Mouse (Mus musculus) megakaryocyte progenitor cell, adult 5-6 weeks (primary cell): ENCODE results near the gene Serbp1. TPM values are rescaled to one million over a fixed set of nuclear protein-coding genes. Genes with fewer than 3 reads are reported as not detected.

Experiments
- ATAC-seq: replicated peaks from 2 replicates; pipeline ENCODE4 v1.8.0; 2016; ENCODE audit warnings: mild to moderate bottlenecking, moderate TSS enrichment, inconsistent platforms; ENCODE audit not compliant: poor library complexity
- total RNA-seq, 2 experiments: library from RNA; stranded (forward) in 1 of 2; stranded (reverse) in 1 of 2; fragments of 157-497, 149-512 nt in 1 of 2; fragments of 200-1000 nt in 1 of 2; gene quantifications; 2 replicates each; pipeline versions ENCODE4 v1.2.3 to v1.2.4; 2015 to 2017

The Serbp1 gene
- total RNA-seq, 2 experiments from 2014 or later: 1,237 to 2,350 TPM

DNA sequence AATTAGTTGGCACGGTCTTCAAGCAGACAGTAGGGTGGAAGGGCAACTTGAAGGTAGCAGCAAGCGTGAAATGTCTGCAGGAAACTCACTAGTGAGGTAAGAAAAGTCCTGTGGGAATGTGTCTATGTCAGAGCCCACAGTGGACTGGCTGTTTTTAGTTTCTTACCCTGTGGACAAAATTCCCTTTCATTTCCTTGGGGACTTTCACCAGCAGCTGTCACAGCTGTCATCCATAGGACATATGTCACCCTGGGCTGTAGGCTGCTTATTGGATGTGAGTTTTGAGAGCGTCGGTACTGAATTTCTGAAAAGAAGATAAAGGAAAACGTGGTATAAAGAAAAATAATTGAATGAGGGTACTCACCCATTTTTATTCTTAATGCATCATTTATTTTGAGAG lies 60.8 kb downstream of the Serbp1 start:
- no peak for ATAC-seq

DNA sequence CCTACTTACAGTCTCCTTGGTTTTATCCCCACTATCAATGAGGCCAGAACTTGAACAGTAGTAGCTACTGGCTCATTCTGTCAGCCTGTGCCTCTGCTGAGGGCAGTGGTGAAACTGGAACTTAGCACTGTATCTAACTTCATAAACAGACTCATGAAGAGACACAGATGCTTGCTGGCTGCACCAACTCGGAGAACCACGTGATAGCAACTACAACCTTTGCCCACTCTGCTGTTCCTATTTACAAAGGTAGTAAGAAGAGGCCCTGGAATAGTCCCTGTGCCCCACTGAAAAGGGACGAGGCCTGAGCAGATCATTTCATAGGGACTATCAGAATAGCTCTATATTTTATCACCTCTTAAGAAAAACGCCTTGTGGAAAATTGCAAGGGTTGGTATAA lies 62.3 kb downstream of the Serbp1 start:
- ATAC-seq: no peak

DNA sequence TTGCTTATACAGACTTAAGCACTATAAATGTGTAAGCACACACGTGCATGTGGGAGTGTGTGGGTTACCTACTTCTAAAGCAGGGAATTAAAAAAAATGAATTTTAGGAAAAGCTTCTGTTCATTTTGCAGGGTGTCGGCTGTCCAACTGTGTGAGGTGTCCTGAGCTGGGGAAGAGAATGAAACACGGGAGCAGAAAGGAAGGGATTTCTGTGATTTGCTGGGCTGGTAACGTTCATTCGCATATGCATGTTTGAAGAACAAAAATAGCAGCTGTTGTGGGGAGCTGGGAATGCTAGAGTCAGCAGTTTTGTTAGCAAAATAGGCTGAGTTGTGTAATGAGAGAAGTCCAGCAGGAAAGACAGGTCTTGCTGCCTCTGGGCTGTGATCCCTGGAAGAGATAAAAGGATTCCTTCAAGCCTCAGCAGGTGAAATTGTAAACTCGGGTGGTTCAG lies 62.8 kb downstream of the Serbp1 start:
- ATAC-seq: no peak

DNA sequence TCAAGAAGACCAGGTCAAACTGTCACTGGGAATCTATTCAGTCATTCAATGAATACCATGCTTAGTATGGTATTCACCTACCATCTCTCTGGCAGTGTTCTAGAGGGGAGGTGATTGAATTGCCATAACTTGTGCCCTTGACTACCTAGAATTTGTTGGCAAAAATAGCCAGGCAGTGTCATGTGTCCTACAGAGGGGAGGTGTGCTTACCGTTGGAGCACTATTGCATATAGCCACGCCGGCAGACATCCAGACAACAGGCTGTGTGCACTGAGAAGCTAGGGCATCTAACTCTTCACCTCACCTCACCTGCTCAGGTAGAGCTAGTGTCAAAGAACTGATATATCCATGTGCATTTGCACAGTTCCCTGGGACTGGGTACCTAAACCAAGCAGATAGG lies 63.3 kb downstream of the Serbp1 start:
- ATAC-seq: no peak

DNA sequence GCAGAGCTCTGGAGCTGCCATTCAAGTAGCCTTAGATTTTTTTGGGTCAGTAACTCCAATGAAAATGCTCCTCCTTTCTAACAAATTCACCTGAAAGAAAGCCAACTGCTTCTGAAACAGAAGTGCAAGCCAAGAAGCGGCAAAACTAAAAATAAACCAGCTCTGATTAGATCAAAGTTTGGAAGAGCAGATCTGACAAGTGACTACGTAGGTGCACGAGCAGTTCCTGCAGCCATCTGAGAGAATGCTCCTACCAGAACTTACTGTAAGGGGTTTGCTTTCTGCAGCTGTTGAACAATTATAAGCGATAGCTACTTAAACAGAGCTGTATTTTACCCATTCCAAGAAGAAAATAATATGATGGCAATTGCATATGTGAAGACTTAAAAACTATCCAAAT lies 64.5 kb downstream of the Serbp1 start:
- ATAC-seq: no peak

DNA sequence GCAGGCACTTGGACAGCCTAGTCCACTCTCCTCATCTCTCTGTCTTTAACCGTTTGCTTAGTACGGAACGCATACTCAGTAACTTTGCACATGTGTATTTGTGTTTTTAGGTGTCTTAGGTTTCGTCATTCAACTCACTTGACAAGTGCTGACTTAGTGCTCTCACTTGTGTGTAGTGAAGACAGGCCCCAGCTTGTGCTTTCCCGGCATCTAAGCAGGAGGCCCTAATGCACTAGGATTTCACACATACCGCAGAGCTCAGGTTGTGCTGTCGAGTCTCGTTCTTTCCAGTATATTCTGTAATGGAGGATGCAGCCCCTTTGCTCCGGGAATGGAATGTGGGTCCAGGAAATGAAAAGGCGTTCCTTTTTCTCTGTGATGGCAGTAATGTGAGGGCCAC lies 65.2 kb downstream of the Serbp1 start:
- no peak for ATAC-seq

DNA sequence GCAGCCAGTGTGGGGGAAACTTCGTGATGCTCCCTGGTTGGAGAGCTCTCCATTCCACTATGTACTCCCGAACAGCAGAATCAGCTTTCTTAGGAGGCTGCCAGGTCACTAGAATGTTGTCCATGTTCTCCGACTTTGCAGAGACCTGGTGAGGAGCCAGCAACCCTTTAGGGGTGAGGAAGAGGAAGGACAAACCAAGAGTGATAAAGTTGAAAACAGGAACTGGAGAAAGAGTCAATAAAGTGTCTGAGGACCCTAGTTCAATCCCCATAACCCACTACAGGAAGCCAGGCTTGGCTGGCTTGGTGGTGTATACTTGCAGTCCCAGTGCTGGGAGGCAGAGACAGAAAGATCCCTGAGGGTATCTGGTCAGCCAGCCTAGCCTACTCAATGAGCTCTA lies 71.0 kb downstream of the Serbp1 start:
- ATAC-seq: peak; percentile 34

DNA sequence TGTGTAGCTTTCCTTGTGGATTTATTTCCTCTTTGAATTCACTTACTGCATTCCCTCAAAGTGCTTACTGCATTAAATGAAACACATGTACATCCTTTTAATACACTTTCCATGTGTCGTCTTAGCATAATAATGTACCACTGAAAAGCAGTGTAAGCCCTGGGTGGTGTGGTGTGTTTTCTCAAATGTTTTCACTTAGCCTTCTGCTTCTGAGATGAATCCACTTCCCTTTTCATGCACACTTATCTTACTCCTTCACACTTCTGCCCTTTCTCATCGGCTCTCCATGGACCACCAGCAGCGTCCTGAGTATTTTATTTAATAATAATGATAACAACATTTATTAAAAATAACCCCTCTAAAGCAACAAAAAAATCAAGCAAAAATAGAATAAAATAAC lies 71.8 kb downstream of the Serbp1 start:
- 0 out of 2 replicates have a peak, but pooled peaks have one; percentile 29 for ATAC-seq

DNA sequence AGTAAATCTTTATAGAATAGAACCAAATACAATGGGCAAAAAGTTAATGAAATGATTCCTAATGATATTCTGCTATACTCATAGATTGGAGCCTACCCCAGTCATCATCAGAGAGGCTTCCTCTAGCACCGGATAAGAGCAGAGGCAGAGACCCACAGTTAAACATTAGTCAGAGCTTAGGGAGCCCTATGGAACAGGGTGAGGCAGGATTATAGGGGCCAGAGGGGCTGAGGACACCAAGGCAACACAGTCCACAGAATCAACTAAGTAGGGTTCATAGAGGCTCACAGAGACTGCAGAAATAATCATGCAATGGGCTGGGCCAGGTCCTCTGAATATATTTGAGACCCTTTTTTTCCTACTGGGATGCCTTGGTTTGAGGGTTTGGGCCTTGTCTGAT lies 76.7 kb downstream of the Serbp1 start:
- ATAC-seq: no peak

DNA sequence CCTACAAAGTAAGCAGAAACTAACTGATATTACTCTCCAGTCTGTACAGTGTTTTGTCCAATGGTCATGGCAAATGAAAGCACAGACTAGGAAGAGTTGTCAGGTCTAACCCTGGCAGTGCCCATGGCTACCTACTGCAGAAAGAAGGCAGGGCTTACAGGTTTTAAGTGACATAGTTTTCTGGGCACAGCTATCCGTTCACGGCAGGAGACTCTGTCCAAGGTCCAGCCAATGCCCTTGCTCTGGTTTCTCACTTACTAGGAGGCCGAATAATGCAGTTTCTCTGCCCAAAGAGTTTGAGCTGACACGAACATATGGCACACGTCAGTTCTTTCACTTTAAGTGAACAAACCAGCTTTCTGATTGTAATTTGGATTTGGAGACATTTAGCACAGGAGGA lies 79.1 kb downstream of the Serbp1 start:
- no peak for ATAC-seq

DNA sequence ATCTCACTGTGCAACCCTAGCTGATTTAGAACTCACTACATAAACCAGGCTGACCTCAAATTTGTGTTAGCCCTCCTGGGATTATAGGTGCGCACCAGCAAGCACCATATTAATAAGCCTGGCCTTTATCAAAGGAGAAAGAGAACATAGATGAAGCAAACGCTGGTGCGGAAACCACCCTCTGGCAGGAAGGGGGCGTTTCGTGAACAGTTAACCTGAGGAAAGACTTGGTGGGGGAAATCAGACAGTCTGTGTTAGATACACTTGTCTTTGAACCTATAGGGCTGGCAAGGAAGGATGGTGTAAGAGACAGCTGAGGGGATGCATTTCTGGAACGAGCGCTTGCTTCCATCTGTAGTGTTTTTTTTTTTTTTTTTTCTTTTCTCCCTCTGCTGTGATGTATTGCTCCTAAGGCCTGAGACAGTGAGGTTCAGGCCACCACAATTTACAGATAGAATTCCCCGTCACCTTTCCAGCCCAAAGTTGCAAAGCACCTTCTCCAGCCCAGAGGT lies 79.9 kb downstream of the Serbp1 start:
- ATAC-seq: 0 out of 2 replicates have a peak, but pooled peaks have one; percentile 8

DNA sequence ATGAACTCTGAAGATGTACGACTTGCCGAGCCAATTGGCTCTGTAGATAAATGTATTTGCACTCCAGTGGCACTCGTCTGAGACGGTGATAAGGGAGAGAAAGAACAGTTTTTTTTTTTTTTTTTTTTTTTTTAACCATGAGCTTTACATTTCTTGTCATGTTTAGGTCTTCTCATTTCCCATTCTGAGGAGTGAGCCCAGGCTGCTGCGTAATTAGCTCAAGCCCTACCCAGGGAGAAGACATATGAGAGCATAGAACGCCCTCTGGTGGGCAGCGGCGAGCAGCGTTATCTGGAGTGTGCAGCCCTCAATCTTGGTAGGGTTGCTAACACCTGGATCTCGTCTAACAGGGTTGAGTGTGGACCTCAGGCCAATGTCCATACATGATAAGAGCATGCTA lies 80.5 kb downstream of the Serbp1 start:
- peak; percentile 99 for ATAC-seq

DNA sequence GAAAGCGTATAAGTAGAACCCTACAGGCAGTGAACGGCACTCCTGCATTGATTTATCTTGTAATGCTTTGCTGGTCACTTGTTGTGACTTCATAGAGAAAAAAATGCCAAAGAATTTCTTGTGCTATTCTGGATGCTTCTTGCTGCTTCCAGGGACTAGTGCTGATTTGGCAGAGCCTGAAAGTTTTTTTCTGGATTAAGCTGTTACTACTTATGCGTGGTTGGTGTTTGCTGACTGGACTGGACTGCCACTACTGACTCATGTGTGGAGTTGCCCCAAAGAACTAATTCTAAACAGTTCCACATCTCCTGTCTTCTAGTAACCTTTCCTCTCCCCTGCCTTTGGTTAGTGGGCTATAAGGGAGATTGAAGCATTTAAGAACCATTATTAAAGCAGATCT lies 85.8 kb downstream of the Serbp1 start:
- no peak for ATAC-seq

DNA sequence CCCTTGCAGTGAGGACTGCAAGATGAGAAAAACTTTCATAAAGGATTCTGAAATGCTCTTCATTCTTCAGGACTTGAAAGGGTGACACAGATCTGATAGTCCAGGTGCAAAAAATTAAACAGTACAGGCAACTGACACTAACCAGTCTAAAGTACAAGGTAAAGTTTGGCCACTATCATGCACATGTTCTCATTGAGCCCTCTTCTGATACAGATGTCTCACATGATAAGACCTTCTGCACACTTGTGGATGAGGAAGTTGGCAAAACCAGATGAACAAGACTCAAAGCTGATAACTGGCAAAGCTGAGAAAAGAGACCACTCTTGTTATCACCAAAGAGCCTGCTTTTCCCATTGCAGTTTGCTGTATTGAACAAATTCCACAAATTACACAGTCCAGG lies 100.0 kb downstream of the Serbp1 start:
- ATAC-seq: peak; percentile 90

DNA sequence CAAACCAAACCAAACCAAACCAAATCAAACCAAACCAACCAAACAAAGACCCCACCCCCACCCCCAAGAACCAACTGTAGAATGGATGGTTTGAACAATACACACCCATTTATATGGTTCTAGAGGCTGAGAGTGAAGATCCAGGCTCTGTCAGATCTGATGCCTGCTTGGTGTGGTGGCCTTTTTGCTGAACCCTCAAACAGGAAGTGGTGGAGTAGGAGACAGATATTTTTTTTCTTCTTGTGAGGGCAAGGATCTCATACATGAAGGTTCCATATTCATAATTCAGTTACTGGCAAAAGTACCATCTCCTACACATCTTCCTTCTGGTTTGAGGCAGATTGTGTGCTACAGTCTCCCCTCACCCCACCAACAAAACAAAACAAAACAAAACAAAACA lies 101.5 kb downstream of the Serbp1 start:
- 0 out of 2 replicates have a peak, but pooled peaks have one; percentile 33 for ATAC-seq

Other genes with a start within 250 kb of the Serbp1 start
- gene Gadd45a, start 200.7 kb upstream of the Serbp1 start, total RNA-seq (2015): 50.6 and 58.0 TPM in 2 replicates
- 40.4 and 64.3 TPM in 2 replicates for gene Gadd45a, start 200.7 kb upstream of the Serbp1 start, total RNA-seq (2017)
- 6.8 and 7.8 TPM in 2 replicates for gene Il12rb2, start 138.0 kb downstream of the Serbp1 start, total RNA-seq (2015)
- 1.1 and 3.2 TPM in 2 replicates for gene Il12rb2, start 138.0 kb downstream of the Serbp1 start, total RNA-seq (2017)